Mouse (Mus musculus) neural tube, embryonic 11.5 days (tissue): ENCODE measurements around the gene Rhbdf1. TPM values are rescaled to one million over a fixed set of nuclear protein-coding genes. Genes with fewer than 3 reads are reported as not detected.
A peak's percentile ranks its signal among the peaks of the same experiment; 100 is the strongest.

ENCODE experiments used
- ATAC-seq: fragments of 200-750 bp; cut with Nextera tagmentation; 2 replicates; pipeline ENCODE4 v1.8.0; 2017; ENCODE audit warnings: moderate number of reproducible peaks, mild to moderate bottlenecking, moderate TSS enrichment, moderate library complexity; ENCODE audit not compliant: insufficient read depth, low FRiP score, low TSS enrichment
- DNase-seq: peaks from one replicate; pipeline ENCODE4 v3.0.0-alpha.2; 2015; ENCODE audit warnings: low spot score
- H3K27ac ChIP-seq: fragments of 300-500 bp; sonication (generic); 2 replicates; pipeline ENCODE4 v1.5.1; 2014; ENCODE audit warnings: low read depth, mild to moderate bottlenecking, low read length
- H3K27me3 ChIP-seq: fragments of 300-500 bp; sonication (generic); 2 replicates; pipeline ENCODE4 v1.6.1; 2014; ENCODE audit warnings: mild to moderate bottlenecking, low read length, mixed read lengths; ENCODE audit not compliant: control insufficient read depth, insufficient read depth
- H3K36me3 ChIP-seq: fragments of 300-500 bp; sonication (generic); 2 replicates; pipeline ENCODE4 v1.6.1; 2014; ENCODE audit warnings: mild to moderate bottlenecking, low read length, moderate library complexity, mixed read lengths; ENCODE audit not compliant: control insufficient read depth, insufficient read depth
- H3K4me1 ChIP-seq: fragments of 300-500 bp; sonication (generic); 2 replicates; pipeline ENCODE4 v1.6.1; 2014; ENCODE audit warnings: low read length, mixed read lengths; ENCODE audit not compliant: control insufficient read depth, insufficient read depth
- H3K4me2 ChIP-seq: fragments of 300-500 bp; sonication (generic); 2 replicates; pipeline ENCODE4 v1.6.1; 2014; ENCODE audit warnings: low read depth, mild to moderate bottlenecking, moderate library complexity
- H3K4me3 ChIP-seq: fragments of 300-500 bp; sonication (generic); 2 replicates; pipeline ENCODE4 v1.5.1; 2014; ENCODE audit warnings: low read depth, low read length
- H3K9ac ChIP-seq: fragments of 300-500 bp; sonication (generic); 2 replicates; pipeline ENCODE4 v1.6.1; 2014; ENCODE audit warnings: mild to moderate bottlenecking, low read length
- H3K9me3 ChIP-seq: fragments of 300-500 bp; sonication (generic); 2 replicates; pipeline ENCODE4 v1.6.1; 2016; ENCODE audit warnings: low read length; ENCODE audit not compliant: control insufficient read depth
- WGBS: fragments of 180-500 bp; shearing (Covaris S2); extraction: QIAGEN DNeasy Blood & Tissue Kit; methylation state at CpG from one replicate; pipeline ENCODE4 v1.1.7; 2014; 5-methylcytosine and 5-hydroxymethylcytosine counted together
- polyA plus RNA-seq: library from polyadenylated mRNA; unstranded; fragments of >200 nt; fragmentation: Nextera tagmentation; extraction: Ambion mirVana; gene quantifications from 2 replicates; pipeline ENCODE4 v1.2.1, GENCODE M21; 2014

Rhbdf1 gene
- polyA plus RNA-seq, 1 experiment from 2014 or later: 24.6 TPM

GRCm38 (mm10) chr11:32244617-32245016, 22.5 kb upstream of the Rhbdf1 start:
- H3K9ac ChIP-seq: no peak overlapping the region
- WGBS: 87% methylated on average over 1 of the region's 1 CpGs
- H3K9me3 ChIP-seq: no peaks in the 10 kb centered on the region
- peaks cover 2% of the 10 kb centered on the region; the same call in 1 of the 2 replicates for H3K36me3 ChIP-seq
- no peak overlapping the region for H3K27ac ChIP-seq
- H3K4me3 ChIP-seq: no peak overlapping the region
- ATAC-seq (no peak), DNase-seq (no peak)
- no peaks in the 10 kb centered on the region for H3K4me1 ChIP-seq
- H3K27me3 ChIP-seq: no peaks in the 10 kb centered on the region
- H3K4me2 ChIP-seq: no peak overlapping the region

GRCm38 (mm10) chr11:32244064-32244463, 22.0 kb upstream of the Rhbdf1 start:
- H3K27me3 ChIP-seq: no peaks in the 10 kb centered on the region
- no peak overlapping the region for H3K4me3 ChIP-seq
- peaks cover 2% of the 10 kb centered on the region; the same call in 1 of the 2 replicates for H3K36me3 ChIP-seq
- H3K4me2 ChIP-seq: no peak overlapping the region
- 85% methylated on average over 3 of the region's 3 CpGs for WGBS
- no peaks in the 10 kb centered on the region for H3K4me1 ChIP-seq
- DNase-seq: no peak
- no peak for ATAC-seq
- H3K9ac ChIP-seq: no peak overlapping the region
- no peak overlapping the region for H3K27ac ChIP-seq
- no peaks in the 10 kb centered on the region for H3K9me3 ChIP-seq

GRCm38 (mm10) chr11:32243205-32243955, 21.3 kb upstream of the Rhbdf1 start:
- Histone ChIP-seq H3K4me1 (no peaks in the 10 kb centered on the region), H3K27ac (no peak overlapping the region), H3K4me3 (no peak overlapping the region), H3K9me3 (no peaks in the 10 kb centered on the region), H3K36me3 (peaks cover 2% of the 10 kb centered on the region; the same call in 1 of the 2 replicates), H3K9ac (no peak overlapping the region), H3K27me3 (no peaks in the 10 kb centered on the region), H3K4me2 (no peak overlapping the region)
- DNase-seq: no peak
- 83% methylated on average over 7 of the region's 7 CpGs for WGBS
- ATAC-seq: no peak

- H3K9ac ChIP-seq: no peak overlapping the region
- no peak overlapping the region for H3K4me3 ChIP-seq
- H3K4me1 ChIP-seq: no peaks in the 10 kb centered on the region
- no peak for ATAC-seq
- DNase-seq: no peak
- no peaks in the 10 kb centered on the region for H3K27me3 ChIP-seq
- H3K9me3 ChIP-seq: no peaks in the 10 kb centered on the region
- H3K27ac ChIP-seq: no peak overlapping the region
- no peak overlapping the region for H3K4me2 ChIP-seq
- H3K36me3 ChIP-seq: no peaks in the 10 kb centered on the region; the same call in 1 of the 2 replicates
- WGBS: 89% methylated on average over 3 of the region's 3 CpGs
These were observed 20.1 kb upstream of the Rhbdf1 start for GRCm38 (mm10) chr11:32242209-32242608.

DNA sequence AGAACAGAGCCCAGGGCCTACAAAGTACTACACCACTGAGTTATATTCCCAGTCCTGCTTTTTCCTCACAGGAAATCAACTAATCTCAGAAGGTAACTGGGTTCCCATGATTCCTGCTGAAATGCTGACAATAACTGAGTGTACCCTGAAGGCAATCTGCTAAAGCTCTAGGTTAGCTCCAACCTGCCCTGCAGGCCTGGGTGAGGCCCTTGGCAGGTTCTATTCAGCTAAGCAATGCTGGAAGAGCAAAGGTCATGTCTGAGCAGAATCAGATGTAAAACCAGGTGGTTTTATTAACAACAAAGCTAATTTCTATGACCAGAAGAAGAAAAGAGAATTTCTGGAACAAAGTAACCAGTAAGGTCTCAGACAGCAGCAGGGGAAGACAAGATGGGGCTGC, 19.3 kb upstream of the Rhbdf1 start:
- Histone ChIP-seq H3K36me3 (no peaks in the 10 kb centered on the region; the same call in 1 of the 2 replicates), H3K9ac (no peak overlapping the region), H3K27me3 (no peaks in the 10 kb centered on the region), H3K4me3 (no peak overlapping the region), H3K4me1 (no peaks in the 10 kb centered on the region), H3K9me3 (no peaks in the 10 kb centered on the region), H3K27ac (no peak overlapping the region), H3K4me2 (no peak overlapping the region)
- DNase-seq (no peak), ATAC-seq (no peak)

DNA sequence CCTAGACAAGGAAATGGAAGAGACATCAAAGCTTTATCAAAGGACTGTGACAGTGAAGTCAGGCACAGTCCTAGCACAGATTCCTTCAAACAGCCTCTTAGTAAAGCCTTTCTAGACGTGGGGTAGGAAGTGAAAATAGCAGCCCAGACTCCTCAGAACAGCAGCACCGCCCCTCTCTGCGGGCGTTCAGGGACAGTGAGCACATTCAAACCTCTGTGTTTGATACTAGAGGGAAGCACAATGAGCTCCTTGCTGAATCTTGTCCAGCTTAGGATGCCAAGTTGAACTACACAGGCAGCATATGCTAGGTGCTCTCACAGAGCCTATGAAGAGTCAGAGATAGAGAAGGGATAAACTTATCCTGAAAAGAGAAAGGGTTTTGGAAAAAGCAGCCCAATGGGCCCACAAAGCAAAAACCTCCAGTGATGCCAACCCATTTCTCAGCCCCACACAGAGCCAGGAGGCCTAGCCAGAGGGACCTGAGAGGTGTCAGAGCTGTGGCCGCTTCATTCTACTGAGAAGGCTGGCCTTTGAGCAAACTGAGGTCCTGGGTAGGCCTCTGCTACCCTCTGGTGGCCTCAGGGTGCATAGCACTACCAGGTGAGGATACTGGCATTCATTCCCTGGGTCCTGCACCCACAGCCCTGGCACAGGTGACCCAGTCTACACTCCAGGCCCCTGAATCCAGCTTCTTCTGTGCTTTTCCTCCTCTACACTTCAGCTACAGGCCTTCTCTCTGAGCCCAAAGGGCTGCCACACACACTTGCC, 16.2 kb upstream of the Rhbdf1 start:
- WGBS: 69% methylated on average over 5 of the region's 5 CpGs
- Histone ChIP-seq H3K4me2 (no peak overlapping the region), H3K9ac (no peak overlapping the region), H3K27me3 (no peaks in the 10 kb centered on the region), H3K27ac (no peak overlapping the region), H3K36me3 (no peaks in the 10 kb centered on the region), H3K4me1 (no peaks in the 10 kb centered on the region), H3K9me3 (no peaks in the 10 kb centered on the region), H3K4me3 (no peak overlapping the region)
- DNase-seq: peak; percentile 71
- 0 out of 2 replicates have a peak, but pooled peaks have one; percentile 67 for ATAC-seq

GRCm38 (mm10) chr11:32237411-32237795, 15.3 kb upstream of the Rhbdf1 start:
- H3K4me3 ChIP-seq: no peak overlapping the region
- no peak for ATAC-seq
- no peaks in the 10 kb centered on the region for H3K9me3 ChIP-seq
- 88% methylated on average over 3 of the region's 3 CpGs for WGBS
- no peaks in the 10 kb centered on the region for H3K27me3 ChIP-seq
- H3K36me3 ChIP-seq: no peaks in the 10 kb centered on the region
- no peaks in the 10 kb centered on the region for H3K4me1 ChIP-seq
- H3K27ac ChIP-seq: no peak overlapping the region
- no peak overlapping the region for H3K9ac ChIP-seq
- no peak for DNase-seq
- no peak overlapping the region for H3K4me2 ChIP-seq

GRCm38 (mm10) chr11:32236712-32237410, 14.8 kb upstream of the Rhbdf1 start:
- Histone ChIP-seq H3K4me1 (no peaks in the 10 kb centered on the region), H3K4me2 (no peak overlapping the region), H3K27me3 (no peaks in the 10 kb centered on the region), H3K36me3 (peaks cover 2% of the 10 kb centered on the region), H3K4me3 (no peak overlapping the region), H3K9me3 (no peaks in the 10 kb centered on the region), H3K27ac (no peak overlapping the region), H3K9ac (no peak overlapping the region)
- WGBS: 68% methylated on average over 9 of the region's 9 CpGs
- DNase-seq (peak; percentile 63), ATAC-seq (no peak)
